Mouse (Mus musculus): ENCODE data around the gene Cftr.

Gene Cftr

DNA sequence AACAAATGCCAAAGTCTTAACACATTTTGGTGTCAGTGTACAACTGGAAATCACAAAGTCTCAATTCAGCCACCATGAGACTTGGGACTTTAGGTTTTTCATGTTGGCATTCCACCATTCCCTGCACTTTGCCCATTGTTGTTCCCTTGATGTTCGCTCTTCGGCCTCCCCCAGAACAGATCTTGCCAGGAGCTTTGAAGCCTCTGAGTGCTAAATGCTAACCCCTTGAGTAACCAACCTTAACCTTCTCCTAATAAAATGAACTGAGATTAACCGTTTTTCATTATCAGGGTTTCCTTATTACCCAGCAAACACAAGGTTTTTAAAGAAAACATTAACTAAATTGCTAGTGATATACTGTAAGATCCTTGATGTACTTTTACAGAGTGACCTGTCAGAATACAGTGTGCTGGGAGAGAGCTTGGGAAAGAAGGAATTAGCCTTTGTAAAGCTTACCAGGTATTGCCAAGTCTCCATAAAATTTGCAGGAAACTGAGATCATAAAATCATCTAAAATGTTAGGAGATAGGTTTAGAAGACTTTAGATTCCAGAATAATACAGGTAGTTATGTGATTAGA lies 144.0 kb downstream of the Cftr start:
- no peak for DNase-seq (ENCODE audit: low spot score)

DNA sequence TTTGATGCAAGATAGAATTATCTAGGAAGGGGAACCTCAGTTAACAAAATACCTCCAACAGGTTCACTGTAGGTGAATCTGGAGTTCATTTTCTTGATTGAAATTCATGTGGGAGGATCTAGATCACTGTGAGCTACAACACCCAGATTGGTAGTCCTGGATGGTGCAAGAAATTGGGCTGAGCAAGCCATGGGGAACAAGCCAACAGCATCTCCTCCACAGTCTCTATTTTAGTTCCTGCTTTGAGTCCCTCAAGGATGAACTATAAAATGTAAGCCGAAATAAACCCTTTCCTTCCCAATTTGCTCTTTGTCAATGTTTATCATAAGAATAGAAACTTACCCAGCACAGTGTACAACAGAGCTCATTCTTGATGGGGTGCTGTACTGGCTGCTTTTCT lies 152.5 kb downstream of the Cftr start:
- DNase-seq (ENCODE audit: low spot score): no peak

DNA sequence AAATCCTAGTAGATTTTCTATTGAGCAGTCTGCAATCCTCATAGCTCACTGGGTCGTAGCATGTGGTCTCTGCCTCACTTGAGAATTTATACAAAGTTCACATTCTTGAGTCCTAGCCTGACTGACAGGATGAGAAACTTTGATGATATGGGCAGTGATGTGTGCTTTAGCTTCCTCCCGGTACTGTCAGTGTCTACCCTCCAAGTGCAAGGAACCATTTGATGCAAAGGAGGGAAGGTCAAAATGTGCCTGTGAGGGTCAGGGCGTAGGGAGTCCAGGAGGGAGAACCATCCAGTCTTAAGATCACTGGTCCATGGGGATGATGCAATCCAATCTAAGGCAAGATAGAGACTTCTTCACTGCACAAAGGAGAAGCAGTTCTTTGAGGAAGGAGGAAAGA lies 164.9 kb downstream of the Cftr start:
- no peak for DNase-seq (ENCODE audit: low spot score)

DNA sequence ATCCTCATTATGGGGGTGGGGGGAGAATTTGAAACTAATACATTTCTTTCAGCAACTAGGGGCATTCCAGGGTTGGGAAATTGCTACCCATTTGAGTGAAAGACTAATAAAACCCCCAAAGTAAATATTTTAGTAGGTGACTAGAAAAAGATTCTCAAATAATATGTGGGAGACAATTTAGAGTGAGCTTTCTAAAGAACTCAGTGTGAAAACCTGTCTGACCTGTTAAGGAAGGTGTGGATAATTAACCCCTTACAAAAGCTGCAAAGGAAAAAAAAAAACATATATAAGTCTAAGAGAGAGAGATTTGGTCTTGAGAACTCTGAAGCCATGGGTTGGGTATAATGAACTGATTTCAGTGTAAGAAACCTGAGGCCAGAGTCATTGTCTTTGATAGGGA lies 167.8 kb downstream of the Cftr start:
- DNase-seq (ENCODE audit: low spot score): no peak

DNA sequence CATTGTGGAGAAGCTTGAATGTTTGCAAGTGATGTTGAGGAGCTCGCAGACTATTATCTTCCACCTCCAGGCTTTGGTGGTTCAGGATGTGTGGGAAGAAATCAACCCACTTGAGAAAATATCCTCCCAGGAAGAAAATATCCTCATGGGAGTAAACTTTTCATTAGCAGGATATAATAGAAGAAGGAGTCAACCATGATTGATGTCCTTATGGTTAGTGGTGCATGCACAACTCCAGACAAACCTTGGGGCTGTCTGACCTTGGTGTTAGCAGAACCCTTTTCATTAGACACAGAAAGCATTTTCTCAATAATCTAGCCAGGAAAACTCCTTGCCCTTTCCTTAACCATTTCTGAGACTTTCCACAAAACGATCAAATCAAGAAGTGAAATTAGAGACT lies 173.8 kb downstream of the Cftr start:
- DNase-seq (ENCODE audit: low spot score): no peak

DNA sequence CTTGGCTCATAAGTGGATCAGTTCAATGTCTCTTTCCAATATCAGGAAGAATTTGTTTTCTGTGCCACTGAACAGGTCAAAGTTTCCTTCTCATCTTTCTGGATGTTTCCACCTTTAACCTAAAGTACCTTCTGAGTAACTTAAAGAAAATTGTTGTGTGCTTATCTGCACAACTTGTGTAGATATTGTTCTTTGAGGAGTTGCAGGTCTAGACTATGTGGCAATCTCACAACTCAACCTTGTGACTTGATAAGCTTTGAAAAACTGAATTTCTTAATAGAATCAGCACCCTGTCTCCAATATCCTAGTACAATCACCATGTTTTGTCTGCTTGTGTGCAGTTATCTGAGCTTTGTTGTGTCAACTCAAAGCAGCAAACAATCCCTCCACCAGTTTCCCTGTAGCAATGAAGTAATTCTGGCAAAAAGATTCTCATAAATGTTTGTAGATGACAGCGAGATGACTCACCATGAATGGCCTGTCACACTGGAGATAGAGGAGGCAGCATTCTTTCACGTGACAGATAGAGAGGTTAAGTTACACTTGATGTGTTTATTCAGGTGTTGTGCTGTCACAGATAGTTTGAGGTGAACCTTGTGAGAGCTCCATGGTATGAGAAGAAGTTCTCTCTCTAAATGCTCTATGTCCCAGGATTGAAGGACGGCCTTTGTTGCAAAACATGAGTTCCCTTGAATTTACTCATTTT lies 178.8 kb downstream of the Cftr start:
- no peak for DNase-seq (ENCODE audit: low spot score)

DNA sequence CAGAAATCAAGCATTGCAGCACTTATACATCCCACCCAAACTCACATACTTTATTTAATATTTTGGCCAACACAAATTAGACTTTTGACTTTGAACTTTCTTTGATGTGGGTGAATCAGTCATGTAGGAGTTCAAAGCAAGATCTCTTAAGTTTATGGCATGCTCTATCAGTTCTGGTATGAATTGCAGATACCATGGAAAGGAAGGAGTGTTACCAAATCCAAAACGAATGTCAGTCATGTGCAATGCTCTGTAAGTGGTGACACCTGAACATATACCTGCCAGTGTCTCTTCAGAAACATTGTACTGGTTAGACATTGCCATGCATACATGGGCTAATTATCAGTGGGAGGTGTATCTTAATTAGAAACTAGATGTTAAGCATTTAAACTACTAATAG lies 189.7 kb downstream of the Cftr start:
- DNase-seq (ENCODE audit: low spot score): no peak

DNA sequence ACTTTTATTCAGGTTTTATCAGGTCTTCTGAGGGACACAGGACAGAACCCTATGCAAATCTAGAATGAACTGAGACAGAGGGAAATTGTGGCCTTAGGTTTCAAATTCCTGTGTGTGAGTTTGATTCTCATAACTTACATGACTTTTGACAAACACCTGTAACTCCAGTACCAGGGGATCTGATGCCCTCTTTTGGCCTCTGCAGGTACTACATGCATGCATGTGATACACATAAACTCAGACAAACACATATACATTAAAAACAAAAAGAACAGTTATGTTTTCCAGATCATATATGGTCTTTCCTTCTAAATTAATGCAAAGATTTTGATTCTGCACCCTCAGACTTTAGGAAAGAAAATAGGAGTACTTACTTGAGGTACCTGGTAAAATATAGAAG lies 190.5 kb downstream of the Cftr start:
- no peak for DNase-seq (ENCODE audit: low spot score)

DNA sequence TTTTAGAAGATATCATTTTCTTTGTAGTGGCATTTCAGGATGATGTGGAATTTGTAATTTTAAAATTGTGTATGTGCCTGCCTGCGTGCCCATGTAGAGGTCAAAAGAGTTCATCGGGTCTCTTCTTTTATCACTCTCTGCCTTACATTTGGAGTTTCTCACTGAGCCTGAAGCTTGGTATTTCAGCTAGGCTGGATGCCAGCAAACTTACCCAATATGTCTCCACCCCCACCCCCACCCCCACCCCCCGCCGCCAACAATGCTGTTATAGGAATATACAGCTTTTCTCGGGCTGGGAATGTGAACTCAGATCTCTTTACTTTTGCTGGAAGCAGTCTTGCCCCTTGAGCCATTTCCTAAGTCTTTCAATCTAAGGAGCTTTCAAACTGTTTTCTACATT lies 191.7 kb downstream of the Cftr start:
- no peak for DNase-seq (ENCODE audit: low spot score)

DNA sequence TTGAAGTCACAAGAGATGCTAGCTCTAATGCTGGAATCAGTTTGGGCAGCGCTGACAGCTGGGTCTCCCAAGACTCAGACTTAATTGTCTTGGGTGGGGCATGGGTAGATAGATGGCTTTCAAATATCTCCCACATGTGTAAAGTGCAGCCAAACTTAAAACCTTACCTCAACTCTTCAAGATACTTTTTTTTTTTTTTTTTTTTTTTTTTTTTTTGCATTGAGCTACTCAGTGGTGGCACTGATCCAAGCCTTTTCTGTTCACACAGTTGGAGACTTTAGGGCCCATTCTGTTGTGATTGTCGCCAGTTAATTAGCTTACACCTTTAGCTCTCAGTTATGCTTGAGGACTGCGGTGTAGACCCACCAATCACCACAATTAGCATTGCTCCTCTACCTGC lies 198.6 kb downstream of the Cftr start:
- DNase-seq (ENCODE audit: low spot score): no peak

DNA sequence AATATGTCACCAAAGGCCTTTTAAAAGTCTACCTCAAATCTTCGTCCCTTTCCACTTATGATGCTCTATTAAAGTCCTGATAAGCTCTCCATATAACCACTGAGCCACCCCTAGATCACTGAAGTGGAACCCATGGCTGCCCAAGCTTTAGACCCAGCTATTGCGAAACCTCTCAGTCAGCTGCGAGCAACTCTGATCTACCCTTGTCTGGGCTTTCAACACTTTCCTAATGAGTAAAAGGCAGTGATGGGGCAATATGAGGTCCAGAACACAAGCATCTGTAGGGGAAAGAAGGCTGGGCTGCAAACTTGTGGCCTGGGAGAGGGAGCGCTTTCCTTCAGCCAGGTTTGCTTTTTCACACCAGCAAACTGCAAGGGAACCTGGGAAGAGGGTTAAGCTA lies 199.2 kb downstream of the Cftr start:
- DNase-seq (ENCODE audit: low spot score): no peak
